Mouse (Mus musculus) liver, embryonic 16.5 days (tissue): ENCODE measurements around the gene Rbp2. TPM values are rescaled to one million over a fixed set of nuclear protein-coding genes. Genes with fewer than 3 reads are reported as not detected.
A peak's percentile ranks its signal among the peaks of the same experiment; 100 is the strongest.

Experiments used
- ATAC-seq: fragments of 200-750 bp; cut with Nextera tagmentation; 2 replicates; pipeline ENCODE4 v1.8.0; 2017; ENCODE audit warnings: low read depth, mild to moderate bottlenecking, moderate number of reproducible peaks, moderate library complexity
- H3K27ac ChIP-seq: fragments of 300-500 bp; sonication (generic); 2 replicates; pipeline ENCODE4 v1.5.1; 2014; ENCODE audit warnings: mild to moderate bottlenecking, low read length
- H3K27me3 ChIP-seq: fragments of 300-500 bp; sonication (generic); 2 replicates; pipeline ENCODE4 v1.6.1; 2014; ENCODE audit warnings: low read depth, low read length, mixed read lengths; ENCODE audit not compliant: control insufficient read depth, insufficient read depth
- H3K36me3 ChIP-seq: fragments of 300-500 bp; sonication (generic); 2 replicates; pipeline ENCODE4 v1.6.1; 2014; ENCODE audit warnings: mild to moderate bottlenecking; ENCODE audit not compliant: control insufficient read depth, insufficient read depth
- H3K4me1 ChIP-seq: fragments of 300-500 bp; sonication (generic); 2 replicates; pipeline ENCODE4 v1.6.1; 2014; ENCODE audit warnings: low read depth, low read length, mixed read lengths; ENCODE audit not compliant: control insufficient read depth
- H3K4me2 ChIP-seq: fragments of 300-500 bp; sonication (generic); 2 replicates; pipeline ENCODE4 v1.6.1; 2014; ENCODE audit warnings: low read depth, low read length, mixed read lengths
- H3K4me3 ChIP-seq: fragments of 300-500 bp; sonication (generic); 2 replicates; pipeline ENCODE4 v1.5.1; 2014; ENCODE audit warnings: low read depth, mild to moderate bottlenecking, low read length
- H3K9ac ChIP-seq: fragments of 300-500 bp; sonication (generic); 2 replicates; pipeline ENCODE4 v1.6.1; 2014; ENCODE audit warnings: low read depth, low read length
- H3K9me3 ChIP-seq: fragments of 300-500 bp; sonication (generic); replicated peaks from 2 replicates; pipeline ENCODE4 v1.6.1; 2016; ENCODE audit warnings: low read length; ENCODE audit not compliant: control insufficient read depth
- WGBS: fragments of 180-500 bp; shearing (Covaris S2); extraction: QIAGEN DNeasy Blood & Tissue Kit; methylation state at CpG from one replicate; pipeline ENCODE4 v1.1.7; 2014; ENCODE audit not compliant: insufficient replicate concordance; 5-methylcytosine and 5-hydroxymethylcytosine counted together
- polyA plus RNA-seq: library from polyadenylated mRNA; unstranded; fragments of >200 nt; fragmentation: Nextera tagmentation; extraction: Ambion mirVana; gene quantifications from 2 replicates; pipeline ENCODE4 v1.2.1, GENCODE M21; 2015

Rbp2 gene
- polyA plus RNA-seq, 1 experiment from 2014 or later, result 99.5 TPM

GRCm38 (mm10) chr9:98498717-98499268, 12.9 kb downstream of the Rbp2 start:
- no peaks in the 10 kb centered on the region for H3K27me3 ChIP-seq
- H3K4me3 ChIP-seq, result no peak overlapping the region
- H3K36me3 ChIP-seq, result no peaks in the 10 kb centered on the region
- ATAC-seq, result no peak
- H3K9me3 ChIP-seq, result no peaks in the 10 kb centered on the region
- no peak overlapping the region for H3K9ac ChIP-seq
- no peak overlapping the region for H3K27ac ChIP-seq
- H3K4me2 ChIP-seq, result no peak overlapping the region
- H3K4me1 ChIP-seq, result no peaks in the 10 kb centered on the region
- 79% methylated on average over 17 of the region's 17 CpGs for WGBS

DNA sequence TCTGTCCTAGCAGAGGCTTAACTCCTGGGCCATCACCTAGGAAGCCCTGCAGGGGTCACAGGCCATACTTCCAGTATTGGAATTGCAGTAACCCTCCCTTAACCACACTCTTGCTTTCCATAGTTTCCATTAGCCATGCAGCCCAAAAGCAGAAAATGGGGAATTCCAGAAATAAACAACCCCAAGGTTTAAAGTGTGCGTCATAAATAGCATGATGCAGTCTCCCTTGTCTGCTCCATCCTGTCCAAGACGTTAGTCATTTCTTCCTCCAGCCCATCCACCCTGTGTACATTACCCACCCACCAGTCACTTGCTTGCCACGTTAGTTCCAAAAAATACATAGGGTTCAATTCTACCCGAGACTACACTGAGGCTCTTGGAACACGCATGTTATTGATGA, 13.7 kb downstream of the Rbp2 start:
- no peak overlapping the region for H3K4me2 ChIP-seq
- no peaks in the 10 kb centered on the region for H3K9me3 ChIP-seq
- H3K27me3 ChIP-seq, result no peaks in the 10 kb centered on the region
- no peak for ATAC-seq
- H3K36me3 ChIP-seq, result no peaks in the 10 kb centered on the region
- 72% methylated on average over 5 of the region's 5 CpGs for WGBS
- no peak overlapping the region for H3K27ac ChIP-seq
- H3K4me1 ChIP-seq, result no peaks in the 10 kb centered on the region
- H3K9ac ChIP-seq, result no peak overlapping the region
- no peak overlapping the region for H3K4me3 ChIP-seq

GRCm38 (mm10) chr9:98507480-98507879, 21.6 kb downstream of the Rbp2 start:
- ATAC-seq, result no peak
- Histone ChIP-seq H3K4me3 (no peak overlapping the region), H3K27me3 (no peaks in the 10 kb centered on the region), H3K4me2 (no peak overlapping the region), H3K36me3 (no peaks in the 10 kb centered on the region), H3K9me3 (no peaks in the 10 kb centered on the region), H3K4me1 (no peaks in the 10 kb centered on the region; the same call in 1 of the 2 replicates), H3K9ac (no peak overlapping the region), H3K27ac (no peak overlapping the region)
- 55% methylated on average over 6 of the region's 6 CpGs for WGBS

GRCm38 (mm10) chr9:98510363-98511055, 24.6 kb downstream of the Rbp2 start:
- no peaks in the 10 kb centered on the region for H3K36me3 ChIP-seq
- no peaks in the 10 kb centered on the region; the same call in 1 of the 2 replicates for H3K4me1 ChIP-seq
- H3K9ac ChIP-seq, result no peak overlapping the region
- no peak overlapping the region for H3K27ac ChIP-seq
- H3K4me2 ChIP-seq, result no peak overlapping the region
- peak; percentile 35; the same call in 1 of the 2 replicates for ATAC-seq
- 57% methylated on average over 6 of the region's 6 CpGs for WGBS
- no peaks in the 10 kb centered on the region for H3K27me3 ChIP-seq
- no peaks in the 10 kb centered on the region for H3K9me3 ChIP-seq
- no peak overlapping the region for H3K4me3 ChIP-seq

GRCm38 (mm10) chr9:98523872-98524271, 38.0 kb downstream of the Rbp2 start:
- 18% methylated on average over 2 of the region's 2 CpGs for WGBS
- H3K4me2 ChIP-seq, result no peak overlapping the region
- H3K4me3 ChIP-seq, result no peak overlapping the region
- H3K27ac ChIP-seq, result no peak overlapping the region
- H3K9me3 ChIP-seq, result no peaks in the 10 kb centered on the region
- no peak overlapping the region for H3K9ac ChIP-seq
- no peaks in the 10 kb centered on the region for H3K27me3 ChIP-seq
- no peaks in the 10 kb centered on the region for H3K4me1 ChIP-seq
- no peaks in the 10 kb centered on the region for H3K36me3 ChIP-seq
- ATAC-seq, result no peak

DNA sequence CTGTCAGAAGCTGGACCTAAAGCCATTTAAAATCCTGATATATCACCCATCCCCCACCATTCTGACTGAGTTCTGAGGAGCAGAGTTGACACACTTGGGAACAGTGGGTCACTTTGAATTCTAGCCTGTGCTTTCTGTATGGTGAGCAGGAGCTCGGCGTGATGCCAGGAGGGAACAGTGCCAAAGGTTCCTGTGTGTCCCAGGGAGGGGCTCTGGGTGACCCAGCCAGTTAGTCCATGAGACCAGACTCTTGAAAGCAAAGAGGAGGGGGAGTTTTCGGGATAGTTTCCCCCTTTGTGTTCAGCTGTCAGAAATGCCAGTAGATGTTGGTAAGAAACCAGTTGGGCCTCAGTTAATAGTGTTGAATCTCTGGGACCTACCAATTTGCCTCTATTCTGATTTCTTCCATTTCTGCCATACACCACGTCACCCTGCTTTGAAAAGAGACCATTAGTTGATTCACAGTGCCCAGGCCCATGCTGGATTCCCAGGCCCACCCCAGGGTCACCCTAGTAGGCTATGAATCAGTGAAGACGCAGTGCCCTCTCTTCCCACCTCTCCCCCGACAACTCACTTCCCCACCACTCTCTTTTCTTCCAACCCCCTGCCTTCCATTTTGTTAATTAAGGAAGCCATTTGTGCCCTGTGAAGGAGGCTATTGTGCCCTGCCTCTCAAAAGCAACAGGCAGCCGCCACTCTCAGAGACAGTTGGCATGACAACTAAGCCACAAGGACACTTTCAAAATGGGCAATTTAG, 39.0 kb downstream of the Rbp2 start:
- Histone ChIP-seq H3K4me1 (no peaks in the 10 kb centered on the region), H3K27ac (no peak overlapping the region), H3K4me3 (no peak overlapping the region), H3K4me2 (no peak overlapping the region), H3K9ac (no peak overlapping the region), H3K9me3 (no peaks in the 10 kb centered on the region), H3K36me3 (no peaks in the 10 kb centered on the region), H3K27me3 (no peaks in the 10 kb centered on the region)
- no peak for ATAC-seq
- WGBS, result 73% methylated on average over 7 of the region's 7 CpGs

DNA sequence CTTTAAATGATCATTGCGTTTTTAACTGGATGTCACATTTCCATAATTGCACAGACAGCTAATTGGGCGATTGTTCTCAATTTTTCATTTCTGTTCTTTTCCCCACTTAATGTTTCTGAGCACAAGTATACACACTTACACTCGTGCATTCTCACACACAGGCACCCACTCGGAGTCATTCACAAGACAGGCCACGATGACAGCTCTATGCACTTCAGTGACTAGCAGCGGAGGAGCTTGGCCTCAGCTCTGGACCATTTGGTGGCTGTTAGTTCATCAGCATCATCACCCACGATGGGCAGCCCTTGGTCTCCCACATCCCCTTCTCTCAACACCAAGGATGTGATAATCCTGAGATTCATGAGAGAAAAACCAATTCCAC, 39.6 kb downstream of the Rbp2 start:
- Histone ChIP-seq H3K4me2 (no peak overlapping the region), H3K27me3 (no peaks in the 10 kb centered on the region), H3K9ac (no peak overlapping the region), H3K27ac (no peak overlapping the region), H3K4me3 (no peak overlapping the region), H3K36me3 (no peaks in the 10 kb centered on the region), H3K4me1 (no peaks in the 10 kb centered on the region), H3K9me3 (no peaks in the 10 kb centered on the region)
- ATAC-seq, result no peak
- 63% methylated on average over 7 of the region's 7 CpGs for WGBS

GRCm38 (mm10) chr9:98527226-98527625, 41.3 kb downstream of the Rbp2 start:
- no peak overlapping the region for H3K27ac ChIP-seq
- 74% methylated on average over 7 of the region's 7 CpGs for WGBS
- no peak for ATAC-seq

GRCm38 (mm10) chr9:98529776-98530175, 43.9 kb downstream of the Rbp2 start:
- WGBS, result 61% methylated on average over 4 of the region's 4 CpGs

More at GRCm38 (mm10) chr9:98527226-98527625, 41.3 kb downstream of the Rbp2 start:
- Histone ChIP-seq H3K9me3 (no peaks in the 10 kb centered on the region), H3K4me1 (no peaks in the 10 kb centered on the region), H3K36me3 (no peaks in the 10 kb centered on the region), H3K4me2 (no peak overlapping the region), H3K27me3 (no peaks in the 10 kb centered on the region), H3K9ac (no peak overlapping the region), H3K4me3 (no peak overlapping the region)

More at GRCm38 (mm10) chr9:98529776-98530175, 43.9 kb downstream of the Rbp2 start:
- Histone ChIP-seq H3K27ac (no peak overlapping the region), H3K9ac (no peak overlapping the region), H3K36me3 (no peaks in the 10 kb centered on the region), H3K4me1 (no peaks in the 10 kb centered on the region), H3K4me3 (no peak overlapping the region), H3K9me3 (no peaks in the 10 kb centered on the region), H3K27me3 (no peaks in the 10 kb centered on the region), H3K4me2 (no peak overlapping the region)
- ATAC-seq, result no peak
